Mouse (Mus musculus): ENCODE measurements at regions not wholly inside any gene's neighbourhood (a gene's known extent, or its start where the extent isn't known, plus 50 kb on each side); places are given as distances from the start of the nearest gene placed in this dataset.

GRCm38 (mm10) chr13:44246714-44247251 lies 462.2 kb downstream of the Cd83 start:
- DNase-seq, result no peak

- no peak for DNase-seq
These were observed 463.3 kb downstream of the Cd83 start for GRCm38 (mm10) chr13:44247861-44248260.

GRCm38 (mm10) chr13:44248401-44248800 lies 463.8 kb downstream of the Cd83 start:
- no peak for DNase-seq

GRCm38 (mm10) chr13:44249119-44249518 lies 464.5 kb downstream of the Cd83 start:
- no peak for DNase-seq

GRCm38 (mm10) chr13:44250474-44251201 lies 466.1 kb downstream of the Cd83 start:
- DNase-seq, result no peak

GRCm38 (mm10) chr13:44251503-44251902 lies 466.9 kb downstream of the Cd83 start:
- DNase-seq, result no peak

- no peak for DNase-seq
These were observed 467.9 kb downstream of the Cd83 start for GRCm38 (mm10) chr13:44252496-44252895.

GRCm38 (mm10) chr13:44258422-44258821 lies 470.9 kb upstream of the Jarid2 start:
- no peak for DNase-seq

- DNase-seq, result no peak
These were observed 469.2 kb upstream of the Jarid2 start for GRCm38 (mm10) chr13:44260039-44260438.

- peak; percentile 30 for DNase-seq
These were observed 468.5 kb upstream of the Jarid2 start for GRCm38 (mm10) chr13:44260637-44261333.

- no peak for DNase-seq
These were observed 456.3 kb upstream of the Jarid2 start for GRCm38 (mm10) chr13:44272746-44273524.

- DNase-seq, result no peak
These were observed 451.3 kb upstream of the Jarid2 start for GRCm38 (mm10) chr13:44277952-44278351.

- DNase-seq, result no peak
These were observed 450.2 kb upstream of the Jarid2 start for GRCm38 (mm10) chr13:44279036-44279435.

GRCm38 (mm10) chr13:44280296-44280695 lies 449.0 kb upstream of the Jarid2 start:
- no peak for DNase-seq

GRCm38 (mm10) chr13:44281796-44282195 lies 447.5 kb upstream of the Jarid2 start:
- no peak for DNase-seq

GRCm38 (mm10) chr13:44282306-44282705 lies 447.0 kb upstream of the Jarid2 start:
- no peak for DNase-seq

GRCm38 (mm10) chr13:44282731-44283571 lies 446.3 kb upstream of the Jarid2 start:
- DNase-seq, result no peak

GRCm38 (mm10) chr13:44285881-44286280 lies 443.4 kb upstream of the Jarid2 start:
- DNase-seq, result no peak

- no peak for DNase-seq
These were observed 439.1 kb upstream of the Jarid2 start for GRCm38 (mm10) chr13:44290199-44290598.

- no peak for DNase-seq
These were observed 436.7 kb upstream of the Jarid2 start for GRCm38 (mm10) chr13:44292476-44293056.

GRCm38 (mm10) chr13:44293736-44294416 lies 435.4 kb upstream of the Jarid2 start:
- DNase-seq, result peak; percentile 67

Measured in adrenal gland, postnatal 10 days (tissue).